Mouse (Mus musculus): ENCODE measurements around the gene Gimap5. TPM values are rescaled to one million over a fixed set of nuclear protein-coding genes. Genes with fewer than 3 reads are reported as not detected.
A peak's percentile ranks its signal among the peaks of the same experiment; 100 is the strongest.

The Gimap5 gene
- polyA plus RNA-seq, 1 experiment: 7.9 TPM

DNA sequence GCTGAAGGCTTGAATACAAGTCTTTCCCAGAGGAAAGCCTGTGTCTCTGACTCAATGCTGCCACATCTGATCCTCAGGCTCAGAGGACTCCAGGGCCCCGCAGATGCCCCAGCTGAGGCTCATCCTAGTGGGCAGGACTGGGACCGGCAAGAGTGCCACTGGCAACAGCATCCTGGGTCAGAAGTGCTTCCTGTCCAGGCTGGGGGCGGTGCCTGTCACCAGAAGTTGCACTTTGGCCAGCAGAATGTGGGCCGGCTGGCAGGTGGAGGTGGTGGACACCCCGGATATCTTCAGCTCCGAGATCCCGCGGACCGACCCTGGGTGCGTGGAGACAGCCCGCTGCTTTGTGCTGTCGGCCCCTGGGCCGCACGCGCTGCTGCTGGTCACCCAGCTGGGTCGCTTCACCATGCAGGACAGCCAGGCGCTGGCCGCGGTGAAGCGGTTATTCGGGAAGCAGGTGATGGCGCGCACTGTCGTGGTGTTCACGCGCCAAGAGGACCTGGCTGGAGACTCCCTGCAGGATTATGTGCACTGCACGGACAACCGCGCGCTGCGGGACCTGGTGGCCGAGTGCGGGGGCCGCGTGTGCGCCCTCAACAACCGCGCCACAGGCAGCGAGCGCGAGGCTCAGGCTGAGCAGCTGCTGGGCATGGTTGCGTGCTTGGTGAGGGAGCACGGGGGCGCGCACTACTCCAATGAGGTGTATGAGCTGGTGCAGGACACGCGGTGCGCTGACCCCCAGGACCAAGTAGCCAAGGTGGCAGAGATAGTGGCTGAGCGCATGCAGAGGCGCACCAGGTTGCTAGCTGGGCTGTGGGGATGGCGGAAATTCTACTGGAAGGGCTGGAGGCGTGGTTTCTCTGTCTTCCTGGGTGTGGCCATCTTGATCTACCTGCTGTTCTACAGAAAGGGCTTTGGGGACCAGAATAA, 3.3 kb upstream of the Gimap5 start:
- Histone ChIP-seq H3K4me3 (replicated peaks; ENCODE audit: control insufficient read depth, low read depth, low read length) (no peak overlapping the region), H3K27ac (ENCODE audit: control insufficient read depth, insufficient read depth, low read depth, low read length, poor library complexity) (peak overlapping the region; percentile 61), H3K4me1 (ENCODE audit: control insufficient read depth, insufficient read depth, low read length) (peaks cover 1% of the 10 kb centered on the region)
- TF ChIP-seq CTCF (IDR thresholded peaks at IDR 0.05; ENCODE audit: control insufficient read depth, insufficient read depth, low read length) (no peak), POLR2A (IDR thresholded peaks at IDR 0.05; ENCODE audit: borderline replicate concordance, control insufficient read depth, low read depth, low read length) (no peak)
- 80% methylated on average over 52 of the region's 52 CpGs for WGBS

DNA sequence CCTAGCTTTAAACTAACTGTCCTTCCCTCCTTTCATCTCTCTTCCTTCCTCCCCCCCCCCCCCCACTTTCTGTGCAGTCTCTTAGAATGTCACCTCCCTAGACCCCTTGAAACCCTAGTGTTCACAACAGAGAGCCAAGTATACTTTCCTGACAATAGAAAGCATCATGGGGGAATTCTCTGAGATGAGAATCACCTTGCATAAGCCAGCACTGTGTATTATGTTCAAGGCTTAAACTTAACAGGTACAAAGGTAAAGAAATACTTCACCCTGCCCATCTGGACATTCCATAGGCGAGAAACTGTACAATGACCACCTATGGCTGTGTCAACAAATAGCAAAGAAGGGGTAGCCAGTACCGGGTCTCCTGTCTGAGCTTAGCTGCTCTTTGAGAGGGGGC, 507 bp upstream of the Gimap5 start:
- H3K4me3 ChIP-seq (replicated peaks; ENCODE audit: control insufficient read depth, low read depth, low read length): peak overlapping the region; percentile 22
- WGBS: 4% methylated on average over 2 of the region's 2 CpGs

DNA sequence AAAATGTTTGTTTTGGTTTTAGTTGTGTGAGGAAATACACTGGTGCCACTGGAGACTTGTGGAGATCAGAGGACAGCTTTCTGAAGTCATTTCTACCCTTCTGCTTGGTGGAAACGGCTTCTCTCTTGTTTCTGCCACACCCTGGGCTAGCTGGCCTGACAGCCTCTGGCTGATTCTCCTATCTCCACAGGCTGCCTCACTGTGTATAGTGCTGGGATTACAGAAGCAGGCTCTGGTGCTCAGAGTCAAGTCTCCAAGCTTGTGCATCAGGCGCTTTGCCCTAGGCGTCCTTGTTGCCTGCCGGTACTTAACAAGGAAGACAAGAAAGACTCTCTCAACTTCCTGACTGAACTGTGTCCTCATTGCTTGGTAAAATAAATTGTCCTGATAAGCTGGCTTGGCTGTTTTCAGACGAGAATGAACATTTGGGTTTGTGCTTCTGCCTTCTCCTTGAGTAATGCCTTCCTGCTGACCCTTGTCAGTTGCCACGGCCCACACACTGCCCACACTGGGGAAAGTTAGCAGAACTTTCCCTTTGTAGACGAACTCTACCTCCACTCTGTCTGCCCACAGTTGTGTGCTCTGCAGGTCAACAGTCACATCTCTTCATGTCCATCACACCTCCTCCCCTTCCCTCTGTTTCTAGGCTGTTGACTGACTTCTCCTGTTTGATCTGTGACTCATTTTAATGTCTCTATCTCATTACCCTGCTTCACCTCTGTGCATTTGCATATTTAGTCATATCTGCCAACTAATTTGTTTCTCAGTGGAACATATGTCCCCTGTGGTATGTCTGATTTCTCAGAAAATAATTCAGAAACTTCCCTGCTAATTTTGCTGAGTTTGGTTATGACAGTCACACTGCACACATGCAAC, 1.3 kb downstream of the Gimap5 start:
- peak overlapping the region; percentile 53 for H3K4me3 ChIP-seq (replicated peaks; ENCODE audit: control insufficient read depth, low read depth, low read length)
- peak overlapping the region; percentile 87 for H3K27ac ChIP-seq (ENCODE audit: control insufficient read depth, insufficient read depth, low read depth, low read length, poor library complexity)
- H3K4me1 ChIP-seq (ENCODE audit: control insufficient read depth, insufficient read depth, low read length): peaks cover 3% of the 10 kb centered on the region
- WGBS: 14% methylated on average over 7 of the region's 7 CpGs
- TF ChIP-seq POLR2A (IDR thresholded peaks at IDR 0.05; ENCODE audit: borderline replicate concordance, control insufficient read depth, low read depth, low read length) (no peak), CTCF (IDR thresholded peaks at IDR 0.05; ENCODE audit: control insufficient read depth, insufficient read depth, low read length) (no peak)

More for the DNA sequence above, 507 bp upstream of the Gimap5 start:
- TF ChIP-seq CTCF (IDR thresholded peaks at IDR 0.05; ENCODE audit: control insufficient read depth, insufficient read depth, low read length) (no peak), POLR2A (IDR thresholded peaks at IDR 0.05; ENCODE audit: borderline replicate concordance, control insufficient read depth, low read depth, low read length) (no peak)
- Histone ChIP-seq H3K27ac (ENCODE audit: control insufficient read depth, insufficient read depth, low read depth, low read length, poor library complexity) (peak overlapping the region; percentile 91), H3K4me1 (ENCODE audit: control insufficient read depth, insufficient read depth, low read length) (peaks cover 3% of the 10 kb centered on the region)

DNA sequence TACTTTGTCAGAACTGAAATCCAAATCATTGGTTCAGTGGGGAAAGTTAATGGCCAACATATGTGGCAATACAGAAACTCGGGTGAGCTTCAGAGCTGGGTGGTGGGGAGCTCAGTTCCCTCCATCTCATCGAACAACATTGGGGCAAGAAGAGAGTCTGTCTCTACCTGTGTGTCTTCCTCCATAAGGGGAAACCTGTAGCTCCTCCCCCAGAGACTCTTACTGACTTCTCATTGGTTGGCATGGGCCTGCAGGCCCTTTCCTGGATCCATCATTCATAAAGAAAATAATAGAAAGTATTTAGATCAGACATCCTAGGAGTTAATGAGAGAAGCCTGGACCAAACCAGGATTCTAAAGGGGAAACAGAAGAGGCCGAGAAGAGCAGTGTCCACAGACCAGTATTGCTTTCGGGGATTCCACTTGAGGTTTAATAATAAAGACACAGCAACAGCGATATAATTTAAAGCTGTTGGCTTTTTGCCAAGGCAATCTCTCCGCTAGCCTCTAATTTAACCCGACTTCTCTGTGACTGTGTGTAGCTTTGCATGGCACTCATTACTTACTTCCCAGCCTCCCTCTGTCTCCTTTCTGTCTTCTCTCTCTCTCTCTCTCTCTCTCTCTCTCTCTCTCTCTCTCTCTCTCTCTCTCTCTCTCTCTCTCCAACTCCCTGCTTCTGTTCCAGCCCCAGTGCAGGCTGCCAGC, 17.7 kb downstream of the Gimap5 start:
- TF ChIP-seq CTCF (IDR thresholded peaks at IDR 0.05; ENCODE audit: control insufficient read depth, insufficient read depth, low read length) (no peak), POLR2A (IDR thresholded peaks at IDR 0.05; ENCODE audit: borderline replicate concordance, control insufficient read depth, low read depth, low read length) (no peak)
- no peak overlapping the region for H3K27ac ChIP-seq (ENCODE audit: control insufficient read depth, insufficient read depth, low read depth, low read length, poor library complexity)
- H3K4me3 ChIP-seq (replicated peaks; ENCODE audit: control insufficient read depth, low read depth, low read length): no peak overlapping the region
- H3K4me1 ChIP-seq (ENCODE audit: control insufficient read depth, insufficient read depth, low read length): no peaks in the 10 kb centered on the region; the same call in 1 of the 2 replicates
- 64% methylated on average over 7 of the region's 7 CpGs for WGBS

DNA sequence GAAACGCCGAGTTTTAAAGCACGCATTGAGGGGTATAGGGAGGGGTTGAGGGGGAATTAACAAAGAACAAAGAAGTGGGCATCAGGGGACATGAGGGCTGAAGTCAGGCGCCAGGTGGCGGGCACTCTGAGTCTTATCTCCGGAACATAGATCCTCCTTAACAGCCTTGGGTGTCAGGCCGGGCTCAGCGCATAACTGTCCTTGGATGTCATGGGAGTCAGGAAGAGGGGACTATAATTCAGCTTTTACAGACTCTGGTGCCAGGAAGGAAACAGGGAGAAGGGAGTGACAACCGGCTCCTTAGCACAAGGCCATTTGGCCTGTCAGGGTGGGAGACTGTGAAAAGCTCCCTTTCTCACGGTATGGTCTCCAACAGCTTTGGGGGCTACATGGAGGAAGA, 18.5 kb downstream of the Gimap5 start:
- no peak overlapping the region for H3K27ac ChIP-seq (ENCODE audit: control insufficient read depth, insufficient read depth, low read depth, low read length, poor library complexity)
- TF ChIP-seq CTCF (IDR thresholded peaks at IDR 0.05; ENCODE audit: control insufficient read depth, insufficient read depth, low read length): no peak
- TF ChIP-seq POLR2A (IDR thresholded peaks at IDR 0.05; ENCODE audit: borderline replicate concordance, control insufficient read depth, low read depth, low read length): no peak
- H3K4me1 ChIP-seq (ENCODE audit: control insufficient read depth, insufficient read depth, low read length): no peaks in the 10 kb centered on the region; the same call in 1 of the 2 replicates
- 87% methylated on average over 10 of the region's 10 CpGs for WGBS
- H3K4me3 ChIP-seq (replicated peaks; ENCODE audit: control insufficient read depth, low read depth, low read length): no peak overlapping the region

DNA sequence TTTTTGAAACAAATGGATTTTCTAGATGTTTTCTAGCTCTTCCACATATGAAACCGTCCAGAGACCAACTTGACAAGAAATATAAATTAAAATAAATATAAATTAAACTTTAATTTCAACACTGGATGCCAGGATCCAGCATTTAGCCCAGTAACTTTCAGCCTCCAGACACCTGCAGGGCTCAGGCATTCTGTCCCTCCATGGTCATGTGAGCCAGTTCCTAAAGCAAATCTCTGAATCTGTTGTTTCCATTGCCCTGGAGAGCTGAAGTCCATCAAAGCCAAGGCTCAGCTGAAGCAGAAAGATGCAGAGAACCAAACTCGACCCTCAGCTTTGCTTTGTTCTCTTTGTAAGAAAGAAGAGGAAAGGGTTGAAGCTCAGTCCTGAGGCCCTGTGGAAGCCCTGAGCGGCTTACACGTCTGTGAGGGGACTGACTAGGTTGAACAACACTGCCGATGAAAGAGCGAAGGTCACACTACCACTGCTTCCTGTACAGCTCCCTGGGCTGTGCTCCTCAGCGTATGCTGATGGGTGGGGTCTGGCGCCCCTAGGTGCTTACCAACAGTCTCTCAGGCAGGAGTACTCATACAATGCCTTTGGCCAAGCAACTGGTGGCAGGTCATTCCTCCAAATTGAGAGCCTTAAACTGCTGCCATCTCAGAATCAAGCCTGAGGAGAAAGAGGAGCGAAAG, 22.3 kb downstream of the Gimap5 start:
- no peaks in the 10 kb centered on the region; the same call in 1 of the 2 replicates for H3K4me1 ChIP-seq (ENCODE audit: control insufficient read depth, insufficient read depth, low read length)
- peak overlapping the region; percentile 56; the same call in 1 of the 2 replicates for H3K27ac ChIP-seq (ENCODE audit: control insufficient read depth, insufficient read depth, low read depth, low read length, poor library complexity)
- no peak for TF ChIP-seq POLR2A (IDR thresholded peaks at IDR 0.05; ENCODE audit: borderline replicate concordance, control insufficient read depth, low read depth, low read length)
- peak; percentile 29; the same call in 1 of the 2 replicates for TF ChIP-seq CTCF (IDR thresholded peaks at IDR 0.05; ENCODE audit: control insufficient read depth, insufficient read depth, low read length)
- peak overlapping the region; percentile 2 for H3K4me3 ChIP-seq (replicated peaks; ENCODE audit: control insufficient read depth, low read depth, low read length)
- WGBS: 39% methylated on average over 9 of the region's 9 CpGs

DNA sequence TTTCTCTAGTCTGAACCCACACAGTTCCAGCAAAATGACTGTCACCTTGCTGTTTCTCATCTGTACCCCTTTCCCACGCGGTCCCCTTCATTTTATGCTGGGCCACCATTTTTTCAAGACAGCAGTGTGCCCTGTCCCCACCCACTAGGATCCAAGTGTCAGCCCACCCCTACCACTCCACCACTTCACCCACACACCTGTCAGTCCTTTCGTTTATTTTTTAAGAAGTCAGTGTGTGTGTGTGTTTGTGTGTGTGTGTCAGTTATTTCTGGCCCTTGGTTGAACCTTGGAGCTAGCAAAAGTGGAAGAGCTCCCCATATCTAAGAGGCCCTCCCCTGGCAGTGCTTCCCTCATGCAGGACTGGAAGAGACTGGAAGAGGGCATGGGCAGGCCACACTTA, 22.9 kb downstream of the Gimap5 start:
- Histone ChIP-seq H3K4me3 (replicated peaks; ENCODE audit: control insufficient read depth, low read depth, low read length) (peak overlapping the region; percentile 34), H3K27ac (ENCODE audit: control insufficient read depth, insufficient read depth, low read depth, low read length, poor library complexity) (peak overlapping the region; percentile 56), H3K4me1 (ENCODE audit: control insufficient read depth, insufficient read depth, low read length) (no peaks in the 10 kb centered on the region; the same call in 1 of the 2 replicates)
- TF ChIP-seq POLR2A (IDR thresholded peaks at IDR 0.05; ENCODE audit: borderline replicate concordance, control insufficient read depth, low read depth, low read length) (no peak), CTCF (IDR thresholded peaks at IDR 0.05; ENCODE audit: control insufficient read depth, insufficient read depth, low read length) (no peak)
- 63% methylated on average over 3 of the region's 3 CpGs for WGBS
